8 mouse cellular contexts compared by ENCODE assay signal in the genomic region with DNA sequence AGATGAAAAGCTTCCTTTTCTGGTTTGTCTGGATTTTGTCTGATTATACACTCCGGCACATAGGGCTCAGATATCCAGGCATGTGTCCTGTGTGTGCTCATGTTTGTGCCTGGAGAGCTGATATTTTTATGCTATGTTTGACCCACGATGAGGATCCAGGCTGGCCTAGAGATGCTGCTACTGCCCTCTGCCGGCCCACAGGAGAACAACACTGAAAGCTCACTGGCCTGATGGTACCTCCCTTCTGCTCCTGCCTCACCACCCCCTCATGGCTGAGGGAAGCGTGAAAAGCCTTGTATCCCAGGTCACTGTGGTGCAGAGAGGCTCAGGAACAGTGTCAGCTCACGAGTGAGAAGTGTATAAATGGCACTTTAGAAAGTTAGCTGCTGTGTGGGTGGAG. TPM values are rescaled to one million over a fixed set of nuclear protein-coding genes. Genes with fewer than 3 reads are reported as not detected.
DNase-seq lines count a peak whose midpoint lies in the region; ATAC-seq and TF ChIP-seq lines count a peak whose summit lies in the region.

No protein-coding gene starts in this region.

- H3K4me3 ChIP-seq in hindbrain, embryonic 10.5 days = no peak overlapping the region
- H3K4me3 ChIP-seq in hindbrain, embryonic 12.5 days = no peak overlapping the region
- H3K4me3 ChIP-seq in limb, embryonic 12.5 days (replicated peaks) = no peak overlapping the region
- H3K4me3 ChIP-seq in midbrain, embryonic 16.5 days (ENCODE audit: low read depth, low read length) = no peak overlapping the region
- H3K4me3 ChIP-seq in spleen, adult 2 months (ENCODE audit: extremely low read depth, insufficient read depth, insufficient read length) = no peak overlapping the region

- no peak overlapping the region for H3K4me2 ChIP-seq in hindbrain, embryonic 12.5 days (replicated peaks)
- H3K4me2 ChIP-seq in limb, embryonic 12.5 days = no peak overlapping the region
- H3K4me2 ChIP-seq in midbrain, embryonic 16.5 days (ENCODE audit: low read length) = no peak overlapping the region

- H3K27me3 ChIP-seq in hindbrain, embryonic 10.5 days (ENCODE audit: insufficient read depth, poor library complexity, severe bottlenecking) = no peaks in the 10 kb centered on the region
- no peaks in the 10 kb centered on the region for H3K27me3 ChIP-seq in hindbrain, embryonic 12.5 days
- no peaks in the 10 kb centered on the region for H3K27me3 ChIP-seq in limb, embryonic 12.5 days
- H3K27me3 ChIP-seq in midbrain, embryonic 16.5 days (ENCODE audit: control insufficient read depth, insufficient read depth, low read depth, low read length) = no peaks in the 10 kb centered on the region
- no peaks in the 10 kb centered on the region for H3K27me3 ChIP-seq in spleen, adult 2 months (ENCODE audit: control insufficient read depth, insufficient read depth, low read length)

- no peak for TF ChIP-seq POLR2A in spleen, adult 2 months (IDR thresholded peaks at IDR 0.05; ENCODE audit: low read depth, low read length)

- DNase-seq in hindbrain, embryonic 10.5 days (ENCODE audit: low spot score) = peak; percentile 79
- DNase-seq in gastrocnemius, postnatal 25 days = peak; percentile 72
- peak; percentile 87 for DNase-seq in kidney, adult 9 months
- peak; percentile 28 to 69 for DNase-seq in spleen, adult 2 months (ENCODE audit: low read depth in 1 of 2, low spot score in 2 of 2)

- no peak for ATAC-seq in hindbrain, embryonic 12.5 days (ENCODE audit: low FRiP score)
- peak; percentile 96 for ATAC-seq in common myeloid progenitor, adult 5-6 weeks (replicated peaks; ENCODE audit: low read depth, poor library complexity, severe bottlenecking)
- ATAC-seq in limb, embryonic 12.5 days (ENCODE audit: insufficient number of reproducible peaks, insufficient read depth, low FRiP score, low TSS enrichment, low read depth) = 0 out of 2 replicates have a peak, but pooled peaks have one; percentile 38
- ATAC-seq in midbrain, embryonic 16.5 days = peak; percentile 67

- H3K27ac ChIP-seq in hindbrain, embryonic 10.5 days = no peak overlapping the region
- H3K27ac ChIP-seq in hindbrain, embryonic 12.5 days = no peak overlapping the region
- no peak overlapping the region for H3K27ac ChIP-seq in limb, embryonic 12.5 days
- H3K27ac ChIP-seq in midbrain, embryonic 16.5 days (ENCODE audit: low read length) = no peak overlapping the region
- no peak overlapping the region for H3K27ac ChIP-seq in spleen, adult 2 months (ENCODE audit: insufficient read depth, low read length)

- no peak overlapping the region for H3K9ac ChIP-seq in hindbrain, embryonic 12.5 days
- H3K9ac ChIP-seq in limb, embryonic 12.5 days (replicated peaks) = no peak overlapping the region
- no peak overlapping the region for H3K9ac ChIP-seq in midbrain, embryonic 16.5 days (ENCODE audit: low read depth, low read length)

- H3K36me3 ChIP-seq in hindbrain, embryonic 10.5 days = no peaks in the 10 kb centered on the region
- no peaks in the 10 kb centered on the region for H3K36me3 ChIP-seq in hindbrain, embryonic 12.5 days
- H3K36me3 ChIP-seq in limb, embryonic 12.5 days = no peaks in the 10 kb centered on the region
- H3K36me3 ChIP-seq in midbrain, embryonic 16.5 days (ENCODE audit: control insufficient read depth, insufficient read depth, low read length) = no peaks in the 10 kb centered on the region
- no peaks in the 10 kb centered on the region for H3K36me3 ChIP-seq in spleen, adult 2 months (ENCODE audit: control insufficient read depth, insufficient read depth, low read length)

- peak; percentile 87; the same call in 1 of the 2 replicates for TF ChIP-seq CTCF in spleen, adult 2 months (IDR thresholded peaks at IDR 0.05; ENCODE audit: extremely low read depth, insufficient read depth, insufficient read length, insufficient replicate concordance)

- peaks cover 17% of the 10 kb centered on the region for H3K4me1 ChIP-seq in hindbrain, embryonic 10.5 days (replicated peaks)
- peaks cover 4% of the 10 kb centered on the region; the same call in 1 of the 2 replicates for H3K4me1 ChIP-seq in hindbrain, embryonic 12.5 days
- H3K4me1 ChIP-seq in limb, embryonic 12.5 days (replicated peaks) = no peaks in the 10 kb centered on the region
- H3K4me1 ChIP-seq in midbrain, embryonic 16.5 days (ENCODE audit: control insufficient read depth, insufficient read depth, low read length) = no peaks in the 10 kb centered on the region
- H3K4me1 ChIP-seq in spleen, adult 2 months (ENCODE audit: control insufficient read depth, insufficient read depth, insufficient read length) = no peaks in the 10 kb centered on the region

- WGBS in hindbrain, embryonic 10.5 days = 10% methylated on average over 5 of the region's 5 CpGs
- 11% methylated on average over 5 of the region's 5 CpGs for WGBS in hindbrain, embryonic 12.5 days
- WGBS in limb, embryonic 12.5 days = 6% methylated on average over 5 of the region's 5 CpGs
- 8% methylated on average over 5 of the region's 5 CpGs for WGBS in midbrain, embryonic 16.5 days
- 8% methylated on average over 5 of the region's 5 CpGs for WGBS in spleen, adult 2 months

- H3K9me3 ChIP-seq in hindbrain, embryonic 10.5 days = no peaks in the 10 kb centered on the region
- no peaks in the 10 kb centered on the region for H3K9me3 ChIP-seq in hindbrain, embryonic 12.5 days (replicated peaks)
- H3K9me3 ChIP-seq in limb, embryonic 12.5 days = no peaks in the 10 kb centered on the region
- H3K9me3 ChIP-seq in midbrain, embryonic 16.5 days (replicated peaks; ENCODE audit: control insufficient read depth, low read length, poor library complexity, severe bottlenecking) = no peaks in the 10 kb centered on the region

RNA-seq across cellular contexts. Expression of a gene that starts 9.6 kb away (rescaled TPM):
- polyA plus RNA-seq in hindbrain, embryonic 10.5 days (2016; fragmentation: Nextera tagmentation; extraction: Ambion mirVana) = 0.39 TPM in 1 of 2 replicates, not detected in the other
- not detected in 2 replicates for polyA plus RNA-seq in hindbrain, embryonic 12.5 days (2016; fragmentation: Nextera tagmentation; extraction: Ambion mirVana)
- not detected in 2 replicates for total RNA-seq in common myeloid progenitor, adult 5-6 weeks (2017)
- total RNA-seq in gastrocnemius, postnatal 25 days (2021) = 1,000 to 10,000 TPM in 1 of 2 experiments, 100 to 1,000 TPM in 1; 167 to 1,046 TPM
- polyA plus RNA-seq in limb, embryonic 12.5 days (2016; fragmentation: Nextera tagmentation; extraction: Ambion mirVana) = 0.25 TPM in 1 of 2 replicates, not detected in the other
- polyA plus RNA-seq in midbrain, embryonic 16.5 days (2015; fragmentation: Nextera tagmentation; extraction: Ambion mirVana) = 0.71 and 0.94 TPM in 2 replicates
- 6.3 and 6.8 TPM in 2 replicates for polyA plus RNA-seq in spleen, adult 2 months (2012; rRNA removed)

RNA-seq across cellular contexts. Expression of a gene that starts 19.3 kb away (rescaled TPM):
- 1.3 and 1.9 TPM in 2 replicates for polyA plus RNA-seq in hindbrain, embryonic 10.5 days (2016; fragmentation: Nextera tagmentation; extraction: Ambion mirVana)
- 1.1 and 1.3 TPM in 2 replicates for polyA plus RNA-seq in hindbrain, embryonic 12.5 days (2016; fragmentation: Nextera tagmentation; extraction: Ambion mirVana)
- not detected in 2 replicates for total RNA-seq in common myeloid progenitor, adult 5-6 weeks (2017)
- total RNA-seq in gastrocnemius, postnatal 25 days (2021) = 1 to 10 TPM; 2.1 to 2.3 TPM
- 1.5 and 1.9 TPM in 2 replicates for polyA plus RNA-seq in limb, embryonic 12.5 days (2016; fragmentation: Nextera tagmentation; extraction: Ambion mirVana)
- polyA plus RNA-seq in midbrain, embryonic 16.5 days (2015; fragmentation: Nextera tagmentation; extraction: Ambion mirVana) = 1.6 and 1.7 TPM in 2 replicates
- 1.6 and 2.0 TPM in 2 replicates for polyA plus RNA-seq in spleen, adult 2 months (2012; rRNA removed)

RNA-seq across cellular contexts. Expression of a gene that starts 25.9 kb away (rescaled TPM):
- polyA plus RNA-seq in hindbrain, embryonic 10.5 days (2016; fragmentation: Nextera tagmentation; extraction: Ambion mirVana) = not detected in 2 replicates
- not detected in 2 replicates for polyA plus RNA-seq in hindbrain, embryonic 12.5 days (2016; fragmentation: Nextera tagmentation; extraction: Ambion mirVana)
- not detected in 2 replicates for total RNA-seq in common myeloid progenitor, adult 5-6 weeks (2017)
- total RNA-seq in gastrocnemius, postnatal 25 days (2021) = under 1 TPM; 0.20 to 0.32 TPM
- 0.20 TPM in 1 of 2 replicates, not detected in the other for polyA plus RNA-seq in limb, embryonic 12.5 days (2016; fragmentation: Nextera tagmentation; extraction: Ambion mirVana)
- not detected in 2 replicates for polyA plus RNA-seq in midbrain, embryonic 16.5 days (2015; fragmentation: Nextera tagmentation; extraction: Ambion mirVana)
- polyA plus RNA-seq in spleen, adult 2 months (2012; rRNA removed) = 0.08 and 0.11 TPM in 2 replicates

RNA-seq across cellular contexts. Expression of a gene that starts 44.6 kb away (rescaled TPM):
- polyA plus RNA-seq in hindbrain, embryonic 10.5 days (2016; fragmentation: Nextera tagmentation; extraction: Ambion mirVana) = 11.5 and 16.9 TPM in 2 replicates
- 15.9 and 16.2 TPM in 2 replicates for polyA plus RNA-seq in hindbrain, embryonic 12.5 days (2016; fragmentation: Nextera tagmentation; extraction: Ambion mirVana)
- 3.6 and 4.1 TPM in 2 replicates for total RNA-seq in common myeloid progenitor, adult 5-6 weeks (2017)
- 10 to 100 TPM; 15.4 to 19.8 TPM for total RNA-seq in gastrocnemius, postnatal 25 days (2021)
- 19.1 and 19.3 TPM in 2 replicates for polyA plus RNA-seq in limb, embryonic 12.5 days (2016; fragmentation: Nextera tagmentation; extraction: Ambion mirVana)
- polyA plus RNA-seq in midbrain, embryonic 16.5 days (2015; fragmentation: Nextera tagmentation; extraction: Ambion mirVana) = 9.1 and 10.1 TPM in 2 replicates
- polyA plus RNA-seq in spleen, adult 2 months (2012; rRNA removed) = 18.6 and 19.3 TPM in 2 replicates

RNA-seq across cellular contexts. Expression of a gene that starts 45.2 kb away (rescaled TPM):
- polyA plus RNA-seq in hindbrain, embryonic 10.5 days (2016; fragmentation: Nextera tagmentation; extraction: Ambion mirVana) = 32.2 and 39.5 TPM in 2 replicates
- 33.1 and 39.0 TPM in 2 replicates for polyA plus RNA-seq in hindbrain, embryonic 12.5 days (2016; fragmentation: Nextera tagmentation; extraction: Ambion mirVana)
- total RNA-seq in common myeloid progenitor, adult 5-6 weeks (2017) = 13.5 and 34.9 TPM in 2 replicates
- 1 to 10 TPM; 7.7 to 8.7 TPM for total RNA-seq in gastrocnemius, postnatal 25 days (2021)
- polyA plus RNA-seq in limb, embryonic 12.5 days (2016; fragmentation: Nextera tagmentation; extraction: Ambion mirVana) = 41.3 and 42.5 TPM in 2 replicates
- 27.0 and 31.9 TPM in 2 replicates for polyA plus RNA-seq in midbrain, embryonic 16.5 days (2015; fragmentation: Nextera tagmentation; extraction: Ambion mirVana)
- polyA plus RNA-seq in spleen, adult 2 months (2012; rRNA removed) = 64.6 and 68.5 TPM in 2 replicates
